Mouse (Mus musculus) lung, adult 2 months (tissue): ENCODE data around the gene Fcor. TPM values are rescaled to one million over a fixed set of nuclear protein-coding genes. Genes with fewer than 3 reads are reported as not detected.

ENCODE experiments used
- DNase-seq: peaks from one replicate; pipeline ENCODE4 v3.0.0; 2022
- H3K4me1 ChIP-seq: fragments of 200-500 bp; 2 replicates; pipeline ENCODE4 v1.6.1; 2011; ENCODE audit warnings: low read length; ENCODE audit not compliant: control insufficient read depth, insufficient read depth
- H3K4me3 ChIP-seq: fragments of 200-500 bp; replicated peaks from 2 replicates; pipeline ENCODE3; 2011; ENCODE audit warnings: low read depth, mild to moderate bottlenecking, control low read depth, low read length; ENCODE audit errors: extremely low read depth
- CTCF ChIP-seq: fragments of 200-500 bp; IDR thresholded peaks from 2 replicates; pipeline ENCODE4 v1.5.1; 2011; ENCODE audit warnings: mild to moderate bottlenecking, low read length, control low read depth; ENCODE audit not compliant: insufficient read depth
- POLR2A ChIP-seq: fragments of 200-500 bp; IDR thresholded peaks from 2 replicates; pipeline ENCODE4 v1.6.1; 2011; ENCODE audit warnings: low read depth, mild to moderate bottlenecking, control low read depth, low read length, borderline replicate concordance; ENCODE audit errors: extremely low read depth
- WGBS: fragments of 180-500 bp; shearing (Covaris S2); methylation state at CpG from one replicate; pipeline ENCODE4 v1.1.7; 2018; 5-methylcytosine and 5-hydroxymethylcytosine counted together
- polyA plus RNA-seq: library from polyadenylated mRNA; depleted of rRNA; stranded (reverse); fragments of >200 nt; gene quantifications from 2 replicates; pipeline ENCODE4 v1.2.3, GENCODE M21; 2012; rRNA removed

The Fcor gene
- 6.5 and 17.4 TPM in 2 replicates for polyA plus RNA-seq

DNA sequence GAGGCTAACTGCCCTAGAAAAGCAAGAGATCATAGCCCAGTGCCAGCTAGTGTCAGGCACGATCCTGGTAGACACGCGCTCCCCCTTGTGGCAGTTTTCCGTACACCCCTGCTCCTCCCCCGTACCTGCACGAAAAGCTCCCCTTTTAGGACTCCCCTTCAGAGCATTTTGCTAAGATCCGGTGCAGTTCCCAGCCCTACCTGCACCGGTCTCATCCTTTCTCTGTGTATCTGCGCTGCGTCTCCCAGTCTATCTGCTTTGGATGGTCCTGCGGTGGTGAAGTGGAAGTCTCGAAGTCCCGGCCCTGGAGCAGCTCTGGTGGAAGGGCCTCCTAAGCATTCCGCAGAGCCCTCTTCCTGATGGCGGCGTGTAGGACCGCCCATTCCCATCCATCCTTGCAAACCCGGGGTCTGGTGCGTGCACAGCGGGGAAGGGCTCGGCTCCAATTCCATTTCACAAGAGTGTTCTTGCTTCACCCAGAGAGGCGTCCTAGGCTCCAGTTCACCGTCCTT, at the start of gene Fcor:
Gene Fcor (minus strand): TSS at position 383 of the 512 bp plus-strand sequence.
- peak; percentile 94 for TF ChIP-seq CTCF
- TF ChIP-seq POLR2A, result no peak

DNA sequence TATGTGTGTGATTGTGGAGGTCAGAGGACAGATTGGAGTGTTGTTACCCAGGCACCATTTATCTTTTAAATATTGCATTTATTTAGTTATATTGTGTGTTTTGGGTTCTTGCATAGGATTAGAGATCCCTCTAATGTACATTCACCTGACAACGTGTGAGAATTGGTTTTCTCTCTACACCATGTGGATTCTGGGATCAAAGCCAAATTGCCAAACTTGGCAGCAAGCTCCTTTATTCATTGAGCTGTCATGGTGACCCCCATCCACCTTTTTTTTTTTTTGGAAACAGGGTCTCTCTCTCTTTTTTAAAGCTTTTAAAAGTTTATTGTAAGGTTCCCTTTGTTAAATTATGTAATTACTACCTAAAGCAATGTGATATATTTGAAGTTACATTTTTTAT, 48.9 kb upstream of the Fcor start:
- Histone ChIP-seq H3K4me3 (no peak overlapping the region), H3K4me1 (no peaks in the 10 kb centered on the region)
- TF ChIP-seq CTCF (no peak), POLR2A (no peak)
- no peak for DNase-seq
- WGBS, result 15% methylated on average over 1 of the region's 1 CpGs

More for the DNA sequence above, at the start of gene Fcor:
- peak within 1 kb of the TSS; percentile 84 for H3K4me3 ChIP-seq
- DNase-seq, result peak; percentile 87
- H3K4me1 ChIP-seq, result no peaks in the 10 kb centered on the region; the same call in 1 of the 2 replicates
- under 1% methylated on average over 23 of the region's 23 CpGs for WGBS

DNA sequence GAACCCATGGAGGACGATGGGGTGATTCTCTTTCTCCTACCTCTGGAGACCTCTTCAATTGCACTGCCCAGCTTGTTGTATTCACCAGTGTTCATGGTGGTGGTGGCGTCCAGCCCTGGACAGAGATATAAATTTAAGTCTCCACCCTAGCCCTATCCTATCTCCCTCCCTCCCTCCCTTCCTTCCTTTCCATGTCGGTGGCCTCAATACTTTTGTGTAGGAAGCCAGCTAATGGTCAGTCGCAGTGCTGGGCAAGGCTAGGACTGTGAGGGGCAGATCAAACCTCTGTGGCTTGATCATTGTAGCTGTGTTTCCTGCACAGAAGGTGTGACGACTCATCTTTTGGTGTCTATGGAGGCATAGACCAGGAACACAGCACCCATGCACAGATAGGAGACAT, 48.4 kb upstream of the Fcor start, which contains the start of gene Clec4g:
Gene Clec4g (minus strand): TSS at position 101 of the 400 bp plus-strand sequence.
- no peak for TF ChIP-seq POLR2A
- TF ChIP-seq CTCF, result no peak
- H3K4me3 ChIP-seq, result no peak within 1 kb of the TSS
- H3K4me1 ChIP-seq, result no peaks in the 10 kb centered on the region
- WGBS, result 60% methylated on average over 5 of the region's 5 CpGs
- DNase-seq, result no peak

DNA sequence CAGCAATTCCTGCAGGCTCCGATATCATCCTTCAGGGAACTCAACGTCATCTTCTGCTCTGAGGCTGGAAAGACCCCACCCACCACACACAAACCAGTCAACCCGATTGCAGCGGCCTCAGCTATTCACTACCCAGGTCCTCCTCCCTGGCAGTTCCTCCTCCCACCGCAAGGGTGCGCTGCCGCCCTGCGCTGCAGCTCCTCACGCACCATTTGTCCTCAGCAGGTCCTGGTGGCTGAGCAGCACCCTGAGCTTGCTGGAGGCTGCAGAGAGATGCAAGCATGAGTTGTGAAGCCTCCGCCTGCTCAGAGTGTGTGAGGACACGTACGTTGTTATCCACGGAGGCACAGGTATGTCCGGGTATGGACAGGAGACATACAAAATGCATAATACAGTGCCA, 46.4 kb upstream of the Fcor start:
- 16% methylated on average over 14 of the region's 14 CpGs for WGBS
- Histone ChIP-seq H3K4me1 (no peaks in the 10 kb centered on the region), H3K4me3 (no peak overlapping the region)
- peak; percentile 63 for DNase-seq
- no peak for TF ChIP-seq POLR2A
- TF ChIP-seq CTCF, result peak; percentile 93

DNA sequence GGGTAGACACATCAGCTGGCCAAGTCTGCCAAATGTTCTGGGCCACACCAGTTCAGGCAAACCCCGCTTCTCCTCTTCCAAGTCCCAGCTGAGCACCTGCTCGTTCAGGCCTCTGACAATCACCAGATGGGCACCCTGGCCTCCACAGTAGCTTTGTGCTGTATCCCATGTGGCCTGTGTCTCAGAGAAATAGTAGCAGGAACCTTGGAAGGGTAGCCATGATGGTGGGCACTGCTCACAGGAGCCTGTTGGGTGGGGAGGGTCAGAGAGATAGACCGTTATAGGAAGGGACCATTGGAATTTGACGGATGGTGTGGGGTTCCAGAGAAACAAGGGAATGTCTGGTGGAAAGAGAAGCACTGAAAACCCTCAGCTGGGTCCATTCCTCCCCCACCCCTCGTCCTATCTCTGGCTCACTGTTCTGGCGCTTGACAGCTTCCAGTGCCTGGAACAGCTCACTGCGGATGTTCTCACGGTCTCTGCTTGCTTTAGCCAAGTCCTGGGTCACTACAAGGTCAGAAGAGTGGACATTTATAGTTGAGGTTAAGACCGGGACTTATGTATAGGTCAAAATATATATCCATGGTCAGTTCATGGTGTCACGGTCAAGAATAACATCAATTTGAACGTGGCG, 45.3 kb upstream of the Fcor start:
- 73% methylated on average over 12 of the region's 12 CpGs for WGBS
- no peak for DNase-seq
- no peaks in the 10 kb centered on the region for H3K4me1 ChIP-seq
- TF ChIP-seq CTCF (no peak), POLR2A (no peak)
- no peak overlapping the region for H3K4me3 ChIP-seq

DNA sequence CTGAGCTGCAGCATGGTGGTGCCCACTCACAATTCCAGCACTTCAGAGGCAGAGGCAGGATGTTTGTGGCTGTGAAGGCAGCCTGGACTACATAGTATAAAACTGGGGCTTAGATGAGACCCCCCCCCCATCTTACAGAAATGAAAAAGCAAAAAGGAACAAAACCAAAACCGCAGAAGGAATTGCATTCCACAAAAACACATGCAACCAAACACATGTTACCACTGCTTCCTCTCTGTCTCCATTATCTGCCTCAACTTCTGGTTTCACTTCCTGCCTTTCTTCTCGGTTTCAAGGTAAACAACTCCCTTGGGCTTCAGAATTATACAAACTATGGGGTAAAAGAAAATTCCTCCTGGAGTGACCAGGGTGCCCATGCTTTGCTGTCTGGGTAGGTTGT, 39.5 kb upstream of the Fcor start:
- H3K4me1 ChIP-seq, result no peaks in the 10 kb centered on the region
- 26% methylated on average over 2 of the region's 2 CpGs for WGBS
- no peak overlapping the region for H3K4me3 ChIP-seq
- TF ChIP-seq POLR2A (no peak), CTCF (no peak)
- DNase-seq, result no peak

DNA sequence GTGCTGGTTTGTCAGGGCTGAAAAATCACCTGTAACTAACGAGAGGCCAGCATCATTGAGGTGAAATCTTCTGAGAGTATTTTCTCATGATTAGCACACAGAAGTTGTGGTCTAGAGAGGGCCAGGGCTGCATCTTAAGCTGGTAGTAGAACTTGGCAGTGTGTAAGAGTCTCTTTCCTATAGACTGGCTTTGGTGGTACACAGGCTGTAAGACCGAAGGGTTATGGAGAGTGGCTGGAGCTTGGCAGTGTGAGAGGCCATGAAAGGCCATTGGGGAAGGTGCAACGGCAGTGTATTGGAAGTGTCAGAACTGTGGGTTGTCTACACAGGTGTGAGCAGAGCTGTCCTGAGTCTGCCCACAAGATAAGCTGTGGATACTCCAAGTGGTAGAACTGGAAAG, 38.1 kb upstream of the Fcor start:
- DNase-seq, result no peak
- Histone ChIP-seq H3K4me3 (no peak overlapping the region), H3K4me1 (no peaks in the 10 kb centered on the region)
- TF ChIP-seq CTCF (no peak), POLR2A (no peak)
- WGBS, result 79% methylated on average over 3 of the region's 3 CpGs

DNA sequence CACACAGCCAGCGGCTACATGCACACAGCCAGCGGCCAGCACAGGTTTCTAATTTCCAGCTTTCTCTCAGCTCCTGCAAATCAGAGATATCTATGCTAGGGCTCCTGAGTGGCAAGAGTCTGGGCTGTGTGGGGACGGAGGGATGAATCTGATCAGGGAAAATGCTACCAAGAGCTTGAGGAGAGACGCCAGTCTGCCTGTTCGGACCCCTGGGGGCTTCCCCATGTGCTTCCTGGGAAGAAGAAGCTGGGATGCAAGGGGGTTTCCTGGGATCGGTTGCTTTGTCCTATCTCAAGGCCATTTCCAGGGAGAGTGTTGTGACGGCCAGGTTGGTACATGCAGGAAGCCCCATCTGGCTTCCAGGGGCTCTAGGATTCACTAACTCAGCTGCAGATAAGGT, 35.4 kb upstream of the Fcor start:
- WGBS, result 72% methylated on average over 7 of the region's 7 CpGs
- no peak for DNase-seq
- TF ChIP-seq POLR2A (no peak), CTCF (no peak)
- H3K4me3 ChIP-seq, result no peak overlapping the region
- no peaks in the 10 kb centered on the region for H3K4me1 ChIP-seq

DNA sequence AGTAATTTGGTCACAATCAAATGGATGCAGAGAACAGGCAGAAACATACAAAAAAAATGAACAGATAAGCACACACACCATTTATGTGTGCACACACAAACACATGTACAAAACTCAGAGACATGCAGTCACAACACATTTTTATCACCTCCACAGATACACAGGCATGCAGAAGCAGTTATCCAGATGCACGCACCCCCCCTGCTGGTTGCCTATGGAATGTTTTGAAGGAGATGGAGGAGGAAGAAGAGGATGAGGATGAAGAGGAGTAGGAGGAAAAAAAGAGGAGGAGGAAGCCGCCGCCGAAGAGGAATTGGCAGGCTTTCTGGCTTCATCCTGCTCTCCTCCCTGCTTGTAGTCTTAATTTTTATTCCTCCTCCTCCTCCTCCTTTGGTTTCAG, 33.5 kb upstream of the Fcor start:
- DNase-seq, result no peak
- no peaks in the 10 kb centered on the region for H3K4me1 ChIP-seq
- WGBS, result 37% methylated on average over 4 of the region's 4 CpGs
- TF ChIP-seq CTCF, result no peak
- TF ChIP-seq POLR2A, result no peak
- H3K4me3 ChIP-seq, result no peak overlapping the region

DNA sequence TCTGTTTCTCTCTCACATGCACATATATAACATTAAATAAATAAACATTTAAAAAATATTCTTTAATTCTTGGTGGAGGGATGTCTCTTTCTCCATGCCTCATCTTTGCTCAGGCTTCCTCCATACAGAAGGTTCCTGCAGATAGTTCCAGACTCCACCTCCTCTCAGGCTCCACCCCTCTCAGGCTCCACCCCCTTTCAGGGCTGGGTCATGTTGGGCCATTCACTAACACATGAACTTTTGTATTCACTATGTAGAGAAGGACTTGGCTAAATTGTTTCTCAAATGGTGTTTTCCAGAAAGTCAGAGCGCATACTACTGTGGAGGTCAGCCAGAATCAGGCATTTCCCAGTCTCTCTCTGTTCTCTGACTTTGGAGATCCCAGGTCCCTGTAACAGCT, 29.3 kb upstream of the Fcor start:
- H3K4me3 ChIP-seq, result no peak overlapping the region

More for the DNA sequence above, 29.3 kb upstream of the Fcor start:
- TF ChIP-seq CTCF, result no peak
- TF ChIP-seq POLR2A, result no peak
- 88% methylated on average over 1 of the region's 1 CpGs for WGBS
- no peaks in the 10 kb centered on the region for H3K4me1 ChIP-seq
- DNase-seq, result no peak
